Mouse (Mus musculus): Measurements from ENCODE around the gene Nlrc5. TPM values are rescaled to one million over a fixed set of nuclear protein-coding genes. Genes with fewer than 3 reads are reported as not detected.

Gene Nlrc5
- polyA plus RNA-seq, 2 experiments: 0.23 to 0.28 TPM

DNA sequence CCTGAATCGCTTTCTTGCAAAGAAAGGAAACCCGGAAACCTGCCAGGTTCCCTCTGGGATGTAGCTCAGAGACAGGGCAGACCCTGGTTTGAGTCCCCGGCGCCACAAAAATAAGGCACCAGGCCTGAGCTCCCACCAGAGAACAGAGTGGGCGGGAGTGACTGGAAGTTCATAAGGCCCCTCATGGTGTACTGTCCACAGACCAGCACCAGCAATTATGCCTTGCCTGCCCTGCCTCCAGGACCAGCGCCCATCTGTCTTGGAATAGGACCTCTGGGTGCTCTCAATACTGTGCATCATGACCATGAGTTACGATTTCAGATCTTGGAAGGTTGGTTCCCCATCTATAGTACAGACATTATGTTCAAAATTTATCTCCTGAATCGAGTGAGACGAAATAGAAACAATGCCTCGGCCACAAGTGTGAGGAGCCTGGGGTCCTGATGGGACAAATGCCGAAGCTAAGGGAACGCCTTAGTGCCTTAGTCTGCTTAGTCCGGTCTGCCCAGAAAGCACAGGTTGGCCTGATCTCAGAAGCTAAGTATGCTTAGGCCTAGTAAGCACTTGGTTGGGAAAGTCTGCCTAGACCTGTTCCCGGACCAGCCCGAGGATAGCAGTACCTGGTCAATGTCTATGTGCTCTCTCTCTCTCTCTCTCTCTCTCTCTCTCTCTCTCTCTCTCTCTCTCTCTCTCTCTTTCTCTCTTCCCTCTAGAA is 1.4 kb downstream of the Nlrc5 start:
- no peak for ATAC-seq (ENCODE audit: low FRiP score, low read depth)
- Histone ChIP-seq H3K4me3 (replicated peaks; ENCODE audit: low read length) (no peak overlapping the region), H3K9ac (ENCODE audit: low read depth, low read length, severe bottlenecking) (no peak overlapping the region), H3K9me3 (ENCODE audit: control insufficient read depth, low read length) (no peaks in the 10 kb centered on the region), H3K27ac (replicated peaks; ENCODE audit: low read depth, low read length) (no peak overlapping the region), H3K4me2 (replicated peaks; ENCODE audit: low read depth, low read length, severe bottlenecking) (no peak overlapping the region), H3K27me3 (ENCODE audit: control insufficient read depth, insufficient read depth, low read length) (0 out of 2 replicates have a peak, but pooled peaks cover 7% of the 10 kb centered on the region), H3K4me1 (ENCODE audit: control insufficient read depth, insufficient read depth, low read length) (no peaks in the 10 kb centered on the region), H3K36me3 (ENCODE audit: control insufficient read depth, insufficient read depth, low read length) (no peaks in the 10 kb centered on the region)
- no peak for TF ChIP-seq POLR2A (IDR thresholded peaks at IDR 0.05; ENCODE audit: borderline replicate concordance, extremely low read depth, insufficient read depth, insufficient read length)
- WGBS: 89% methylated on average over 15 of the region's 15 CpGs
- DNase-seq (ENCODE audit: low spot score): no peak

GRCm38 (mm10) chr8:94436112-94436572 is 2.0 kb downstream of the Nlrc5 start:
- 85% methylated on average over 5 of the region's 5 CpGs for WGBS
- no peak for TF ChIP-seq POLR2A (IDR thresholded peaks at IDR 0.05; ENCODE audit: borderline replicate concordance, extremely low read depth, insufficient read depth, insufficient read length)
- no peak overlapping the region for H3K4me2 ChIP-seq (replicated peaks; ENCODE audit: low read depth, low read length, severe bottlenecking)
- H3K4me3 ChIP-seq (replicated peaks; ENCODE audit: low read length): no peak overlapping the region
- no peaks in the 10 kb centered on the region for H3K36me3 ChIP-seq (ENCODE audit: control insufficient read depth, insufficient read depth, low read length)
- H3K27ac ChIP-seq (replicated peaks; ENCODE audit: low read depth, low read length): no peak overlapping the region
- H3K9ac ChIP-seq (ENCODE audit: low read depth, low read length, severe bottlenecking): no peak overlapping the region
- ATAC-seq (ENCODE audit: low FRiP score, low read depth) (no peak), DNase-seq (ENCODE audit: low spot score) (no peak)
- 0 out of 2 replicates have a peak, but pooled peaks cover 7% of the 10 kb centered on the region for H3K27me3 ChIP-seq (ENCODE audit: control insufficient read depth, insufficient read depth, low read length)
- H3K4me1 ChIP-seq (ENCODE audit: control insufficient read depth, insufficient read depth, low read length): no peaks in the 10 kb centered on the region
- H3K9me3 ChIP-seq (ENCODE audit: control insufficient read depth, low read length): no peaks in the 10 kb centered on the region

DNA sequence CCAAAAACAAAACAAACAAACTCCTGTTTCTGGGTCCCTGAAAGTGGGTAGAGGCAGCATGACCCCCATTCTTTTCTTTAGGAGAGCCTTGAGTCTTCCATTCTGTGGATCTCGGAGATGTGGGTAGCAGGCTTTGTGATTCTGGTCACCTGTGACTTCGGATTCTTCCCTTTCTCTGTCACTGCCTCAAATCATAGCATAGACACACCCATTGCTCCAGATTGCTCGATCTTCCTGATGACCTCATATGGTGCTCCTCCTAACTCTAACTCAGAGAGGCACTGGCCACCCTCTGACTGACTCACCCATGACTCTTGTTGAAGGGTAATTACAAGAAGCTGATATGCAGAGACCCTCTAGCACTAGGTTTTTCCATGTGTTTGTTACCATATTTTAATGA is 2.7 kb downstream of the Nlrc5 start:
- Histone ChIP-seq H3K4me2 (replicated peaks; ENCODE audit: low read depth, low read length, severe bottlenecking) (no peak overlapping the region), H3K4me1 (ENCODE audit: control insufficient read depth, insufficient read depth, low read length) (no peaks in the 10 kb centered on the region), H3K9ac (ENCODE audit: low read depth, low read length, severe bottlenecking) (no peak overlapping the region), H3K27ac (replicated peaks; ENCODE audit: low read depth, low read length) (no peak overlapping the region), H3K36me3 (ENCODE audit: control insufficient read depth, insufficient read depth, low read length) (no peaks in the 10 kb centered on the region), H3K4me3 (replicated peaks; ENCODE audit: low read length) (no peak overlapping the region), H3K9me3 (ENCODE audit: control insufficient read depth, low read length) (no peaks in the 10 kb centered on the region), H3K27me3 (ENCODE audit: control insufficient read depth, insufficient read depth, low read length) (0 out of 2 replicates have a peak, but pooled peaks cover 7% of the 10 kb centered on the region)
- ATAC-seq (ENCODE audit: low FRiP score, low read depth) (no peak), DNase-seq (ENCODE audit: low spot score) (no peak)
- no peak for TF ChIP-seq POLR2A (IDR thresholded peaks at IDR 0.05; ENCODE audit: borderline replicate concordance, extremely low read depth, insufficient read depth, insufficient read length)
- WGBS: 81% methylated on average over 3 of the region's 3 CpGs

DNA sequence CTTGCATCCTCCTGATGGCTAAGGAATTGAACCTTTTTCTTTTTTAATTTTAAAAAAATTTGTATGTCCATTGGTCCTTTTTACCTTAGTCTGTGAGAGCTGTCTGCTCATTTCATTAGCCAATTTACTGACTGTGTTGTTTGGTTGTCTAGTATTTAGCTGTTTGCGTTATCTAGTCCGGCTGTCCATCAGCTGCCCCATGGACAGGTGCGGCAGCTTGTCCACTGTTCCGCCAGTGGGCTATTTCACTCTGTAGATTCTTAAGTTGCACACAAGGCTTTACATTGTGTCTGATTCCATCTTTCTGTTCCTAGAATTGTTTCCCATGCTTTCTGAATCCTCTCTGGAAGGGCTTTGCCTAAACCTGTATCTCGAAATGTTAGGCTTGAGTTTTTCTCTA is 4.5 kb downstream of the Nlrc5 start:
- DNase-seq (ENCODE audit: low spot score) (no peak), ATAC-seq (ENCODE audit: low FRiP score, low read depth) (no peak)
- WGBS: 87% methylated on average over 5 of the region's 5 CpGs
- H3K4me3 ChIP-seq (replicated peaks; ENCODE audit: low read length): no peak overlapping the region
- 0 out of 2 replicates have a peak, but pooled peaks cover 4% of the 10 kb centered on the region for H3K27me3 ChIP-seq (ENCODE audit: control insufficient read depth, insufficient read depth, low read length)
- no peak for TF ChIP-seq POLR2A (IDR thresholded peaks at IDR 0.05; ENCODE audit: borderline replicate concordance, extremely low read depth, insufficient read depth, insufficient read length)
- no peak overlapping the region for H3K4me2 ChIP-seq (replicated peaks; ENCODE audit: low read depth, low read length, severe bottlenecking)
- no peaks in the 10 kb centered on the region for H3K36me3 ChIP-seq (ENCODE audit: control insufficient read depth, insufficient read depth, low read length)
- no peaks in the 10 kb centered on the region for H3K9me3 ChIP-seq (ENCODE audit: control insufficient read depth, low read length)
- H3K27ac ChIP-seq (replicated peaks; ENCODE audit: low read depth, low read length): no peak overlapping the region
- no peaks in the 10 kb centered on the region for H3K4me1 ChIP-seq (ENCODE audit: control insufficient read depth, insufficient read depth, low read length)
- H3K9ac ChIP-seq (ENCODE audit: low read depth, low read length, severe bottlenecking): no peak overlapping the region

- no peak for DNase-seq (ENCODE audit: low spot score)
- TF ChIP-seq POLR2A (IDR thresholded peaks at IDR 0.05; ENCODE audit: borderline replicate concordance, extremely low read depth, insufficient read depth, insufficient read length): no peak
- no peak for ATAC-seq (ENCODE audit: low FRiP score, low read depth)
- no peaks in the 10 kb centered on the region for H3K36me3 ChIP-seq (ENCODE audit: control insufficient read depth, insufficient read depth, low read length)
- H3K27me3 ChIP-seq (ENCODE audit: control insufficient read depth, insufficient read depth, low read length): no peaks in the 10 kb centered on the region
- H3K4me2 ChIP-seq (replicated peaks; ENCODE audit: low read depth, low read length, severe bottlenecking): no peak overlapping the region
- no peak overlapping the region for H3K27ac ChIP-seq (replicated peaks; ENCODE audit: low read depth, low read length)
- no peak overlapping the region for H3K9ac ChIP-seq (ENCODE audit: low read depth, low read length, severe bottlenecking)
- H3K9me3 ChIP-seq (ENCODE audit: control insufficient read depth, low read length): no peaks in the 10 kb centered on the region
- H3K4me3 ChIP-seq (replicated peaks; ENCODE audit: low read length): no peak overlapping the region
- no peaks in the 10 kb centered on the region for H3K4me1 ChIP-seq (ENCODE audit: control insufficient read depth, insufficient read depth, low read length)
These were observed 5.5 kb downstream of the Nlrc5 start for GRCm38 (mm10) chr8:94439691-94440090.
